Mouse (Mus musculus) embryonic fibroblast, embryonic 13.5 days (primary cell): ENCODE data around the gene Nwd1.

Experiments used
- CTCF ChIP-seq: IDR thresholded peaks from 2 replicates; pipeline ENCODE4 v1.5.1; 2011; ENCODE audit warnings: mild to moderate bottlenecking, control low read depth, low read length, moderate library complexity, borderline replicate concordance; ENCODE audit not compliant: insufficient read depth
- POLR2A ChIP-seq: IDR thresholded peaks from 2 replicates; pipeline ENCODE4 v1.6.1; 2011; ENCODE audit warnings: low read depth, mild to moderate bottlenecking, control low read depth, low read length, moderate library complexity

DNA sequence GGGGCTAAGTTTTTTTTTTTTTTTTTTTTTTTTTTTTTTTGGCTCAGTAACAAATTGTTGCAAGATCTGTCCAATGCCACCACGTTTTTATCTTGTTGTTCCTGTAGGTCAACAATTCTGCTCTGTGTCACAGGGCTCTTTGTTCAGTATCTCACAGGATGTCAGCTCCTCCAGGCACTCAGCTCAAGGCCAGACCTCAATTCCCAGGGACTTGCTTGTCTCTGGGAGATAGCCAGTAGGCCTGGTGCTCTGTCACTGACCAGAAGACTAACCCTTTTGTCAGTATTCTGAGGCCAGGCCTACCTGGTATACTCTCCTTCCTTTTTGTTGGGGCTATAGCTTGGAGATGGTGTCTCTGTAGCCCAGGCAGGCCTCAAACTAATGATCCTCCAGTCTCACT is 74.0 kb downstream of the Nwd1 start:
- TF ChIP-seq POLR2A, result no peak
- no peak for TF ChIP-seq CTCF
